Mouse (Mus musculus) macrophage (primary cell): Measurements from ENCODE around the gene Ttll12. TPM values are rescaled to one million over a fixed set of nuclear protein-coding genes. Genes with fewer than 3 reads are reported as not detected.

Source experiments
- H3K27ac ChIP-seq: fragments of 350-480 bp; formaldehyde crosslinking; 2 replicates; pipeline ENCODE4 v1.9.0; 2021
- H3K36me3 ChIP-seq: fragments of 350-480 bp; formaldehyde crosslinking; 2 replicates; pipeline ENCODE4 v1.9.0; 2021; ENCODE audit errors: inconsistent target
- H3K4me3 ChIP-seq: fragments of 350-480 bp; formaldehyde crosslinking; 2 replicates; pipeline ENCODE4 v1.9.0; 2021; ENCODE audit errors: inconsistent target
- H3K79me2 ChIP-seq: fragments of 350-480 bp; formaldehyde crosslinking; 2 replicates; pipeline ENCODE4 v1.9.0; 2021; ENCODE audit errors: inconsistent target
- WGBS: methylation state at CpG from one replicate; pipeline ENCODE4 v1.1.7; 2026; ENCODE audit warnings: inconsistent platforms; ENCODE audit not compliant: missing documents; 5-methylcytosine and 5-hydroxymethylcytosine counted together
- polyA plus RNA-seq: library from polyadenylated mRNA; stranded (reverse); fragments of 250-400 nt; gene quantifications from 3 replicates; pipeline ENCODE4 v1.2.4, GENCODE M21; 2018; ENCODE audit warnings: inconsistent platforms

Gene Ttll12
- polyA plus RNA-seq, 1 experiment from 2014 or later = 8.8 TPM

DNA sequence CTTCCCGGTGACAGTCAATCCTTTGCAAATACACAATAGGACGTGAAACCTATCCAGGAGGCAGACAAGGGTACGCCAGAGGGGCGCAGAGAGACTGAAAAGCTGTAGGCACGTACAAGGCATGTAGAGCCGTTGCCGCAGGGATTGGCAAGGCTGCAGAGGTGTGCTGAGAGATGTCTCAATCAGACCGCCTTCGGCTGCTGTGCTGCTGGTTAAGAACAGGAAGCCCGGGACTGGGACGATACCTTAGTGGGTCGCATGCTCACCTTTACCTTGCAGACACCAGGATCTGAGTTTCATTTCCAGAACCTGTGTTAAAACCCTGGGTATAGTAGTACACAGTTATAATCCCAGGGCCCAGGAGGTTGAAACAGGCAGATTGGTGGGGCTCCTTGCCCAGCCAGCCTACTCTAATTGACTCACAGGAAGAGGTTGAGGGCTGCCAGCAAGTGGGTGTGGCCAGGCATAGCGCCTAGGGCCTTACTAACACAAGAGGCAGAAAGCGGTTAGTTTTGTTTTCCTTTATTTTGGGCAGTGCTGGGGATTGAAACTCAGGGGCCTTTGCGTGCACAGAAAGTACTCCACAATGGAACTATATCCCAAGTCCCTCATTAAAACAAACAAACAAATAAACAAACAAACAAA is 32.2 kb downstream of the Ttll12 start:
- Histone ChIP-seq H3K4me3 (peak overlapping the region; percentile 93), H3K79me2 (peaks cover 52% of the 10 kb centered on the region), H3K36me3 (no peaks in the 10 kb centered on the region), H3K27ac (peak overlapping the region; percentile 80)
- 10% methylated on average over 15 of the region's 15 CpGs for WGBS

DNA sequence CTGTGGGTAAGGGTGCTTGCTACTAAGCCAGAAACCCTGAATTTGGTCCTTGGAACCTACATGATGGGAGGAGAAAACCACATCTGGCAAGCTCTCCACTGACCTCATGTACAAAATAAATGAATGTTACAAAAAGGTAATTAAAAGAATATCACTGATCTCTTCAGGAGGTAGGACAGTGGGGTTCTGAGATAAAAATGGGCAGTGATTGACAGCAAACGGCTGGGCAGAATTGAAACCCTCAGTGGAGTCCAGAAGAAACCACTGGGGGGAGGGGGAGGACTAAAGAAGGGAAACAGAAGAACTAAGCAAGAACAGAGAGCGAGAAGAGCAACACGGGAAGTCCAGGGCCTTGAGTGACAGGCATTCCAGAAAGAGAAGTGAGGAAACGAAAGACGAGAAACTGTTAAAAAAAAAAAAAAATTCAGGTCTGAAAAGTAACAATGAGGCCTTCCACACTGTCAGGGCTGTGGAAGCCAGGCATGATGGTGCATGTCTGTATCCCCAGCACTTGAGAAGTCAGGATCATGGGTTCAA is 33.9 kb downstream of the Ttll12 start:
- Histone ChIP-seq H3K36me3 (no peaks in the 10 kb centered on the region), H3K27ac (peak overlapping the region; percentile 46), H3K79me2 (peaks cover 35% of the 10 kb centered on the region), H3K4me3 (no peak overlapping the region)
- WGBS = 6% methylated on average over 5 of the region's 5 CpGs

DNA sequence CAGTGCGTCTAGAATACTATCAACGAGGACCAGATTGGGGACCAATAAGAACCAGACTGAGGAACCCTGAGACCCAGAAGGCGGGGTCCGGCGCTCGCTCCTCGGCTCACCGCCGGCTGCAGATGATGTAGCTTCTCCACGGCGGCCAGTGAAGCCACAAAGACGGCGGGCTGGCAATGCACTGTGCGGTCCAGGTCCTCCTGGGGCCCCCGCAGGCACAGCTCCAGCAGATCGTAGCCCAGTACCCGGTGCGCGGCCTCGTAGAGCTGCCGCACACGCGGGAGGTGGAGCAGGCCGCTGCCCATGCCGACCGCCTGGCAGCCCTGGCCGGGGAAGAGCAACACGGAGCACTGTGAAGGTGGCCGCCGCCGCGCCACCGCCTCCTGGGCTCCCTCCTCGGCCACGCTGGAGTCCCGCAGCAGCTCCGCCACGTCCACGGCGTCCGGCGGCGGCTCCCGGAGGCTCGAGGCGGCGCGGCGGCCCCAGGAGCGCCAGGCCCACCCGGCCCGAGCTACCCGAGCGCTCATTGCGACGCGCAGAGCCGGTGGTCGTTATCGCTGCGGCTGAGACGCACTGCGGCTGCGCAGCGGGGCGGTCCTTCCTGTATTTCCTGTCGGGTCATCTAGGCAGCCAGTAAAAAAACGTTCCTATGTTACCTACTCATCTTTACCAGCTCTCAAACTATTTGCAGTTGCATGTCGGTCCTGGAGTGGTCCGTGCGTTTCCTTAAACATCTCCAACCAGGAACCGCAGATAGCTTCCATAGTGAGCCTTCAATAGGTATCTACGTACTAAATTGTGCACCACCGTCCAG is 39.6 kb downstream of the Ttll12 start:
- peak overlapping the region; percentile 31 for H3K4me3 ChIP-seq
- 0 out of 2 replicates have a peak, but pooled peaks cover 7% of the 10 kb centered on the region for H3K36me3 ChIP-seq
- no peaks in the 10 kb centered on the region for H3K79me2 ChIP-seq
- peak overlapping the region; percentile 48 for H3K27ac ChIP-seq
- 1% methylated on average over 69 of the region's 74 CpGs for WGBS

DNA sequence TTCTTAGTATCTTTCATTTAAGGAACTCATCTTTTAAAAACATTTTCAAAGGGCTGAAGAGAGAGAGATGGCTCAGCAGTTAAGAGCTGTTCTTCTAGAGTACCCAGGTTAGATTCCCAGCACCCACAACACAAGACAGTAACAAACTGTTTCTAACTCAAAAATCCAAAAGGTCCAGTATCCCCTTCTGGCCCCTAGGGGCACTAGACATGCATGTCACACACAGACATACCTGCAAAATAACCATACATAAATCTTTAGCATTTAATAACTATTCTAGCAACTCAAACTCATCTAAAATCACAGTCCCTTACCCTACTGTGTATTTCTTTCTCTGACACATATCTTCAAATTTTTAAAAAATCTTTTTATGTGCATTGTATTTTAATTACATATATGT is 41.1 kb downstream of the Ttll12 start:
- peaks cover 20% of the 10 kb centered on the region; the same call in 1 of the 2 replicates for H3K36me3 ChIP-seq

DNA sequence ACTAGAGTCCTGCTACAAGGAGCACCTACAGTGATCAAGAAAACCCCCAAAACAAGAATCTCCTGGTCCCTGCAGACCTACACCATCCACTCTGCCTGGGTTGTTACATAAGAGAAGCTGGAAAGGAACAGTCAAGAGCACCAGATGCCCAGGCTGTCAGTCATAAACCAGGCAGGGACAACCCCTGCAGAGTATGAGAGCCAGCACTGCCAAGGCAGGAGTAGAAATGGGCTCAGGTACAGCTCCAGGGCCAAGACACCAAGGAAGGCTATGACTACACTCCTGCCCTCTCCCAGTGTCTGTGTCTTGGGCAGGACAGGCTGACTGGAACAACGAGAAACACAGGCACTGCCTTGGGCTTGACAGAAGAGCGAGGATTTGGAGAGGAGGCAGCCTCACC is 44.8 kb downstream of the Ttll12 start:
- WGBS = 95% methylated on average over 2 of the region's 2 CpGs
- Histone ChIP-seq H3K4me3 (no peak overlapping the region), H3K36me3 (peaks cover 42% of the 10 kb centered on the region; the same call in 1 of the 2 replicates), H3K27ac (no peak overlapping the region), H3K79me2 (no peaks in the 10 kb centered on the region)

More for the DNA sequence above, 41.1 kb downstream of the Ttll12 start:
- H3K27ac ChIP-seq = no peak overlapping the region
- H3K4me3 ChIP-seq = no peak overlapping the region
- H3K79me2 ChIP-seq = no peaks in the 10 kb centered on the region

DNA sequence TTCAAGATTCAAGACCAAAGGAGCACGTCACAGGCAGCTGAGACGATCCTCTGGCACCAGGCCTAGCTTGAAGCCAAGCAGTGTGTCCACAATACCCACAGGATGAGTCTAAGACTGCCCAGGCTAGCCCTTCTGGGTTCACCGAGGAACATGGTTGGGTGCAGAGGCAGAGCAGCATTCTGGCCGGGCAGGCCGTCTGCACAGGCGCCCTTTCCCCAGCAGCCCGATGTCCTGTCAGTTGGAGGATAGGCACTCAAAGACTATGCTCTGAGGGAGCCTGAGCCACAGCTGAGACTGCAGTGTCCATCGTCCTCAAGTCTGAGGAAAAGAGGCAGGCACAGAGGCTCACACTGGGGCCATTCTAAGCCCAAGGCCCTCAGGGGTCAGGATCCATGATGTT is 47.8 kb downstream of the Ttll12 start:
- H3K4me3 ChIP-seq = no peak overlapping the region
- no peak overlapping the region for H3K27ac ChIP-seq
- no peaks in the 10 kb centered on the region for H3K79me2 ChIP-seq
- 89% methylated on average over 8 of the region's 8 CpGs for WGBS
- H3K36me3 ChIP-seq = peaks cover 42% of the 10 kb centered on the region; the same call in 1 of the 2 replicates

DNA sequence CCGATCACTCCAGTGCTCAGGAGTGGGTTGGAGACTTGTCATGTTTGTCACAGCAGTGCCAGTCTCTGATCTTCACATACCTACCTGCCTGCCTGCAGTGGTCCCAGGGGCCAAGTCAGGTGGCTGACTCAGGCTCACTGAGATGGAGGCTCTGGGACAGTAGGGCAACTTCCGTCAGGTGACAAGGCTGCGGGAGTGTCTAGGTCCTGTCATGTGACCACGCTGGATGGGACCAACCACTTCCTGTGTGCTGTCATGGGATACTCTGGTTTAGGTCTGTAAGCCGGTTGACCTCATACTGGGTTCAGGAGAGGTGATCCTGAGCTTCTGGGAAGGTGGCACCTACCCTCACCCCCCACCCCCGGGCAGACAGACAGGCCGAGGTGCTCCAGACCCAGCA is 48.9 kb downstream of the Ttll12 start:
- Histone ChIP-seq H3K4me3 (no peak overlapping the region), H3K36me3 (peaks cover 42% of the 10 kb centered on the region; the same call in 1 of the 2 replicates)
- WGBS = 80% methylated on average over 6 of the region's 7 CpGs

DNA sequence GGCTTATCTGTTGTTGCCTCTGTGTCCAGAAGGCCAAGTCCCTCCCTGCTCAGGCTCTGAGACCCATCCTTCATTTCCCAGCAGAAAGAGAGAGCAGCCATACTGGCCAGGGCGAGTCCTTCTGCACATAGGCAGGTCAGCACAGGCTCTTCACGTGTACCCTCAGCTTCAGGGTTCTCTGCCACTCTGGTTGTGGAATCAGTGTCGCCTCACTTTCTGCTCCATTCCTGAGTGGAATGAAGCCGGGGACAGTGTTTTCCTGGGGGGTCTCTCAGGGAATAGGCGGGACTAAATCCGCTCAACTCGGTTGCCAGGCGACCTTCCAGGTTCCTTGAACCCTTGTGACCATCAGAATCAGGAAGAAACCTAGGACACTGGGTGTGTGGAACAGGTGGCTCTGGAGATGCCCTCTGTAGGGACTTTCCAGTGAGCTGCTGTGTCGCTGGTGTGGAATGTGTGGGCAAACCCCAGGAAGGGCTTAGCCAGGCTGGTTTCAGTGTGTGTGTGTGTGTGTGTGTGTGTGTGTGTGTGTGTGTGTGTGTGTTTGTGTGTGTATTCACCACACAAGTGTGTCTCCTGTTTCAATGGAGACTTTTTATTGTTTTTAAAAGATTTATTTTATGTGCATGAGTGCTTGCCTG is 53.2 kb downstream of the Ttll12 start:
- WGBS = 90% methylated on average over 9 of the region's 9 CpGs
- peaks cover 4% of the 10 kb centered on the region; the same call in 1 of the 2 replicates for H3K36me3 ChIP-seq

More for the DNA sequence above, 48.9 kb downstream of the Ttll12 start:
- no peaks in the 10 kb centered on the region for H3K79me2 ChIP-seq
- H3K27ac ChIP-seq = no peak overlapping the region

DNA sequence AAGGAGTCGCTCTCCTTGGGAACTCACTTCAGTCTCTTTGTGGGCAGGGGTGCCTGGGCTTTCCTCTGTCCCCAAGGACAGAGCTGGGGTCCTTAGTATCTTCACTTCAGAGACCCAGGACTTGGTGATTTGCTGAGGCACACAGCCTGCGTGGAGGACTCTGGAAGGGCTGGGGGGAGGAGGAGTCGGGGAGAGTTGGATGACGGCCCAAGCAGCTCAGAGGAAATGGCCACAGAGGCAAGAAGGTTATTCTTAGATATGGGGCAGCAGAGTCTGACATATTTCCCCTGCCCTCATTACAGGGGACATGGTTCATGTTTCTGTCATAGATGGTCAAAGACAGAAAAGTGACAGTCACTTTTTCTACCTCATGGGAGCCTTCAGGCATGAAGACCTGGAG is 55.1 kb downstream of the Ttll12 start:
- H3K79me2 ChIP-seq = no peaks in the 10 kb centered on the region
- 16% methylated on average over 4 of the region's 4 CpGs for WGBS
- no peak overlapping the region for H3K27ac ChIP-seq
- no peak overlapping the region for H3K4me3 ChIP-seq
- no peaks in the 10 kb centered on the region for H3K36me3 ChIP-seq

More for the DNA sequence above, 53.2 kb downstream of the Ttll12 start:
- Histone ChIP-seq H3K79me2 (no peaks in the 10 kb centered on the region), H3K27ac (no peak overlapping the region), H3K4me3 (no peak overlapping the region)

DNA sequence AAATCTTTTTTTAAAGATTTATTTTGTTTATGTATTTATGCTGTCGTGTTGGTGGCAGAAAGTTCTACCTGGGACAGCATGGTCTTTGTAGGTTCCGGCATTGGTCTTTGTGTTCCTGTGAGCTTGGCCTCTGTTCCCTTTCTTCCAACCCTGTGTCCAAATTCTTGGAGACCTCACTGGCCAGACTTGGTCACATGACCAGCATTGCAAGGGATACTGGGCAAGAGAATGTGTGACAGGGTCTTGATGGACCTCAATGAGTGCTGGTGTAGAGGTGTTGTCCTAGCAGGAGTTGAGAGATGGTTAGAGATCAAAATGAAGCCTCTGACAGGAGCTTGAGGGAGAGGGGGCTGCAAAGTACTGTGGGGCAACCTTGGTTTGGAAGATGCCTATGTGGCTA is 56.1 kb downstream of the Ttll12 start:
- no peak overlapping the region for H3K4me3 ChIP-seq
- H3K27ac ChIP-seq = no peak overlapping the region
- no peaks in the 10 kb centered on the region for H3K79me2 ChIP-seq
- no peaks in the 10 kb centered on the region for H3K36me3 ChIP-seq
- WGBS = 100% methylated on average over 2 of the region's 2 CpGs

DNA sequence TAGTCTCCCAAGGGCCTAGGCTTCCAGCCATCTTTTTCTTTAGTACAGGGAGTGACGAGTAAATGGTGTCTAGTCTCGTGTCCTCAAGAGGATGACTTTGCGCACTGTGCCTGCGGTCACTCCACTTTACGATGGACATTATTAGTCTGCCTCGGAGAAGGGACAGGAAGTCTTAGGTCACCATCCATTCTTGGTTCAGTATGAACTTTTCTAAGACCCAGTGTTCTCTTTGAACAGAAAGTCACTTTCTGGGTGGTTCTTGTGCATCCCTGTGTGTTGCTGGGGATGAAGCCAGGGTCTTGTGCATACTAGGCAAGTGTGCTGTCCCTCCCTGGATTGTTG is 59.1 kb downstream of the Ttll12 start:
- H3K27ac ChIP-seq = no peak overlapping the region
- no peaks in the 10 kb centered on the region for H3K36me3 ChIP-seq
- no peak overlapping the region for H3K4me3 ChIP-seq
- 82% methylated on average over 6 of the region's 6 CpGs for WGBS
- H3K79me2 ChIP-seq = no peaks in the 10 kb centered on the region

DNA sequence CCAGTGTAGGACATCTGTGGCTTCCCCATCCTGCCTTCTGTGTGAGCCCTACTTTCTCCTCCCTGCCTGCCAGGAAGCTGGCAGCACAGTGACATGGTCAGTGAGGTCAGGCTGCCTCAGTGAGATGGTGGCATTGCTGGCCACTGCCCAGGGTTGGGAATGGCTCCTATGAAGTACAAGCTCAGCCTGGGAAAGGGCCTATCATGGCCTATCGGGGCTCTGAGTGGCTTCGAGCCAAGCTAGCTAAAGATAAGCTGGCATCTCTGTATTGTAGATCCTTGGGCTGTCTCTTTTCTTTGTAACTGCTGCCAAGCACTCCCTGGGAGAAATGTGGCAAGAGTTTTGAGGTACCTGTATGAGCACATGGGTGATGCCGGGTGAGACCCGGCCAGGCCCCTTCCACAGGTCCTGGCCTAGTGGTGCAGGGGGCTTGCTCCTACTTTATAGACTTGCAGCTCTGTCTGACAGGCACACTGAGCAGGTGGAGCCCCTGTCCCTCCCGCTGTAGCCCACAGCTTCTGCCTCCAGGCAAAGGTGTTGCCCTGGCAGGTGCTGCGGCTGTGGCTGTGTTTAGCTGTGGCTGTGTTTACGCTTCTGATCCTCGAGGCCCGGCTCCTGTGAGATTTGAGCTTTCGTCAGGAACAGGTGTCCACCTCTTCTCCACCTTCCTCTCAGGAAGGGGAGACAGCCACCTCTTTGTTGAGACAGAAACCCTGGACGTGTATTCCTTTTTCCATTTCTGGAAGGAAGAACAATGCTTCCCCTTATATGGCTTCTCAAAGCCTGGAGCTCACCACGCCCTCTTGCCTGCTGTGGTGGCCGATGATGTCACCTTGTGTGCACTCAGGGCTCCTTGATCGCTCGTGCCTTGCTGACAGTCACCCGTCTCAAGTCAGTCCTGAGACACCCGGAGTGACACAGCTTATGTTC is 59.7 kb downstream of the Ttll12 start:
- H3K79me2 ChIP-seq = no peaks in the 10 kb centered on the region
- 0 out of 2 replicates have a peak overlapping the region, but pooled peaks have one; percentile 7 for H3K27ac ChIP-seq
- 70% methylated on average over 17 of the region's 17 CpGs for WGBS
- no peak overlapping the region for H3K4me3 ChIP-seq
- no peaks in the 10 kb centered on the region for H3K36me3 ChIP-seq

DNA sequence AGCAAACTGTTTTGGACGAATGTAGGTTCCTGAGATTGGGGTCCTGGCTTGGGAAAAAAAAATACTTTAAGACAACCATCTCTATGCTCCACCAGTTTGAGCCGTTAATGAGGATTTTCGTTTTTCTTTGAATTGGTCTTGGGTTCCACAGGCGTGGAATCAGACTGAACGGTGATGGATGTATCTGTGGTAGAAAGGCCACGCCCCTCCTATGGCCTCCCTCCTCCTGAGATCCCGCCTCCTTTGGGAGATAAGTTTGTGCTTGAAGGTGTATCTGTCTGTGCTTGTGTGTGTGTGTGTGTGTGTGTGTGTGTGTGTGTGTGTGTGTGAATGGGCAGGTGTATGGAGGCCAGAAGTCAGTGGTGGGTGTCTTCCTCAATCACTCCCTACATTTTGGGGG is 62.4 kb downstream of the Ttll12 start:
- H3K4me3 ChIP-seq = no peak overlapping the region
- H3K27ac ChIP-seq = no peak overlapping the region
- no peaks in the 10 kb centered on the region for H3K36me3 ChIP-seq
- H3K79me2 ChIP-seq = no peaks in the 10 kb centered on the region
- WGBS = 92% methylated on average over 6 of the region's 7 CpGs

DNA sequence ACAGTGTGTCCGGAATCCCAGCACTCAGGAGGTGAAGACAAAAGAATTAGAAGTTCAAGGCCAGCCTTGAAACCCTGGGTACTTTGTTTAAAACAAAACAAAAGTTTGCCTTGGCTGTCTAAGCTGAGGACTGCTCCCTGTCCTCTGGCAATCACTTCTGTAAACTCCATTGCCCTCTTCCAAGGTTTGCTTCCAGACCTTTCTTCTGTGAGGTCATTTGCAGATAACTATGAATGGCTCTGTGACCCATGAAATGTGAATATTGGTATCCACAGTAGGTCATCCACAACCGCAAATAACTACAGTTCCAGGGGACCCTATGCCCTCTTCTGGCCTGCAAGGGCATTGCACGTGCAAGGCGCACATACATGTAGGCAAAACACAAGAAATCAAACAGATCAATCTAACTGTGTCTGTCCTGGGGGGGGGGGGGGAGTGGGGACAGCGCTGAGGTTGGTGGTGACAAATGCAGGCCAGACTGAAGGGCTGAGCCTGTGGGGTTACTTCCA is 62.9 kb downstream of the Ttll12 start:
- 94% methylated on average over 2 of the region's 5 CpGs for WGBS
- no peaks in the 10 kb centered on the region for H3K36me3 ChIP-seq
- H3K79me2 ChIP-seq = no peaks in the 10 kb centered on the region
- no peak overlapping the region for H3K4me3 ChIP-seq
- H3K27ac ChIP-seq = no peak overlapping the region
